Mouse (Mus musculus) CH12.LX (cell line): ENCODE measurements around the gene Hdac1.

ENCODE experiments used
- CHD2 ChIP-seq: IDR thresholded peaks from 2 replicates; pipeline ENCODE4 v1.6.1; 2011; ENCODE audit warnings: low read length, improper control_type of control experiment
- CTCF ChIP-seq, 2 experiments: IDR thresholded peaks in 1 of 2; conservative IDR thresholded peaks in 1 of 2; 2 replicates each; pipeline ENCODE4 v1.5.1; 2011 to 2012; ENCODE audit warnings: low read depth in 2 of 2, low read length in 2 of 2, improper control_type of control experiment in 1 of 2, inconsistent platforms in 1 of 2, mild to moderate bottlenecking in 1 of 2, moderate library complexity in 1 of 2
- ETS1 ChIP-seq: conservative IDR thresholded peaks from 2 replicates; pipeline ENCODE4 v1.6.1; 2012; ENCODE audit warnings: low read depth, mild to moderate bottlenecking, inconsistent platforms, low read length, improper control_type of control experiment, moderate library complexity
- MYC ChIP-seq: IDR thresholded peaks from 2 replicates; pipeline ENCODE4 v1.6.1; 2011; ENCODE audit warnings: low read depth, mild to moderate bottlenecking, improper control_type of control experiment, low read length
- POLR2A ChIP-seq: IDR thresholded peaks from 2 replicates; pipeline ENCODE4 v1.6.1; 2011; ENCODE audit warnings: low read depth, mild to moderate bottlenecking, improper control_type of control experiment, low read length
- POLR2AphosphoS2 ChIP-seq: IDR thresholded peaks from 2 replicates; pipeline ENCODE4 v1.6.1; 2011; ENCODE audit warnings: low read depth, low read length, improper control_type of control experiment
- RCOR1 ChIP-seq: conservative IDR thresholded peaks from 2 replicates; pipeline ENCODE4 v1.6.1; 2012; ENCODE audit warnings: low read depth, mild to moderate bottlenecking, inconsistent platforms, low read length, improper control_type of control experiment
- USF2 ChIP-seq: conservative IDR thresholded peaks from 2 replicates; pipeline ENCODE4 v1.6.1; 2011; ENCODE audit warnings: low read depth, low read length, improper control_type of control experiment
- ZKSCAN1 ChIP-seq: IDR thresholded peaks from 2 replicates; pipeline ENCODE4 v1.6.1; 2012; ENCODE audit warnings: low read depth, inconsistent platforms, low read length, improper control_type of control experiment, borderline replicate concordance

- TF ChIP-seq CTCF (conservative IDR thresholded peaks at IDR 0.05 in 1 of 2, IDR thresholded peaks at IDR 0.05 in 1 of 2; ENCODE audit: low read depth in 2 of 2, low read length in 2 of 2) (no peak), POLR2A (peak; percentile 89), RCOR1 (no peak), USF2 (no peak), ETS1 (no peak), ZKSCAN1 (no peak), MYC (no peak), POLR2AphosphoS2 (peak; percentile 69; the same call in 1 of the 2 replicates), CHD2 (0 out of 2 replicates have a peak, but pooled peaks have one; percentile 67)
Observed at GRCm38 (mm10) chr4:129542592-129543141, at the start of gene Hdac1.
